Mouse (Mus musculus) CH12F3 (cell line): ENCODE measurements around the gene Tsc2.

ENCODE experiments used
- in situ Hi-C: fragments of 300-500 bp; cut with MboI; formaldehyde crosslinking; loops from 2 replicates; pipeline ENCODE4 v1.14.3; 2020; ENCODE audit warnings: low sequenced_read_pairs

The Tsc2 gene

DNA sequence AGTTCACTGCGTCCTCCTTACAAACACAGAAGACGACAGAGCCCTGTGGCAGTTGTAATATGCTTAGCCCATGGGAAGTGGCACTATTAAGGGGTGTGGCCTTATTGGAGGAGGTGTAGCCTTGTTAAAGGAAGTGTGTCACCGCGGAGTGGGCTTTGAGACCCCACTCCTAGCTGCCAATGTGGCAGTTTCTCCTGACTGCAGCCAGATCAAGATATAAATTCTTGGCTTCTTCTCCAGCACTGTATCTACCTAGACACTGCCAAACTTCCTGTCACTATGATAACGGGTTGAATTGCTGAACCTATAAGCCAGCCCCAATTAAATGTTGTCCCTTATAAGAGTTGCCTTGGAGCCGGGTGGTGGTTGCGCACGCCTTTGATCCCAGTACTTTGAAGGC is 7.0 kb downstream of the Tsc2 start:
- in situ Hi-C loops = no loop called here

DNA sequence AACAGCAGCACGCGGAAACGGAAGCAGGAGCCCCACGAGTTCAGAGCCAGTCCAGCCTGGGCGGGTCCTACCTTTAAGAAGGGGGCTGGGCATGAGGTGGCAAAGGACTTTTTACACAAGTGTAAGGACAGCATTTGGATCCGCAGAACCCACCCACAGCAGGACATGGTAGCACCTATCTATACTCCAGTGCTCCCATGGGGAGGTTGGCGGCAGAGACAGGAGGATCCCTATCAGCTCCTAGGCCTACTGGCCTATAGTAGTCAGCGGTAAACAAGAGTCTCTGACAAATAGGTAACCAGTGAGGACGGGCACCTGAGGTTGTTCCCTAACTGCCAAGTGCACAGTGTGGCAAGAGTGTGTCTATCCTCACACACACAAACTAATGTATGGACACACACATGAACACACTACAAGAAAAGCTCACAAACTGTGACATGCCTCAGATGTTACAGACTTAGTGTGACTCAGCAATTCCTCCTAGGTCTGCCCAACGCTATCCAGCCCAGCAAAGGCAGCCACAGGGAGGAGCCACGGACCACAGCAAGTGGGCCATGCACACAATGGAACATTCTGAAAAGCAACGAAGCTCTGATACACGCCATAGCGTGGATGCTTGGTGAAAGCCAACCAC is 14.8 kb downstream of the Tsc2 start:
- in situ Hi-C loops = no loop called here

DNA sequence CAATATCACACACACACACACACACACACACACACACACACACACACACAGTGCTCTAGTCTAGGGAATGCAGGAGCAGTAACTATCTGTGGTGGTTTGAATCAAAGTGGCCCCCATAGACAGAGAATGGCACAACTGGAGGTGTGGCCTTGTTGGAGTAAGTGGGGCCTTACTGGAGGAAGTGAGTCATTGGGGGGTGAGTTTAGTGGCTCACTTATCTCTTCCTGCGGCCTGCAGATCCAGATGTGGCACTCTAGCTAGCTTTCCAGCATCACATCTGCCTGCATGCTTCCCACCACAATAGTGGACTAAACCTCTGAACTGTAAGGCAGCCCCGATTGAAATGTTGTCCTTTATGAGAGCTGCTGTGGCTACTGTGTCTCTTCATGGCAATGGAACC is 21.7 kb downstream of the Tsc2 start:
- in situ Hi-C loops = no loop called here

DNA sequence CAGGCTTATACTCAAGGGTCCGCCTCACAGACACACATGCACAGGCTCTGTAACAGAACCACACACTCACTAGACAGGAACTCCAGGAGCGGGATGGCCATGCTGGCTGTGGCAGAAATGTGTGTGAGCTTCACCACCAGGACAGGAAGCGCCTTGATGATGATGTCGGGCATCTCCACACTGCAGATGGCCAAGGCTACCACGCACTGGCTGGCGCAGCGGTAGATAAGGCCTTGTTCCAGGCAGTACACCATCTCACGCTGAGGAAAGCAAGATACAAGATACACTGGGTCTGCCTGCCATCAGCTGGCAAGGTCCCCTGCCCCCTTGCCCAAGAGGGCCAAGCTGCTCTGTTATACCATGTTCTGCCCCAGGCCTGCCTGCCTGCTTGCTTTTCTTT is 23.6 kb downstream of the Tsc2 start:
- in situ Hi-C loops = no loop called here

DNA sequence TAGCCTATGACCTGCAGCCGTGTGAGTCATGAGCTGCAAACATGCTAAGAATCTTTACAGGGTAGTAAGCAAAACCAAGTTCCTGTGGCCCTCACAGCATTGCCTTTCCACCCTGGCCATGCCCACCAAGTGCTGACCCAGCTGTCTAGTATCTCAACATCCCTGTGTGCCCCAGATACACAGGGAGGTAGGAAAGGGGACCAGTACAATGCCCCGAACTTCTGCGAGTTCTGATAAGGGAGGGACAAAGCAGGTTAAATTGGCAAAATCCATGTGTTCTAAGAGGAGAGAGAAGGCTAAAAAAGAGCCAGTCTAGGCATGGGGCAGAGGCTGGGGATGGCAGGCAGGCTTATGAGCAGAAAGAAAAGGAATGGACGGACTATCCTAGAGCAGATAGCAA is 24.1 kb downstream of the Tsc2 start:
- in situ Hi-C loops = no loop called here

DNA sequence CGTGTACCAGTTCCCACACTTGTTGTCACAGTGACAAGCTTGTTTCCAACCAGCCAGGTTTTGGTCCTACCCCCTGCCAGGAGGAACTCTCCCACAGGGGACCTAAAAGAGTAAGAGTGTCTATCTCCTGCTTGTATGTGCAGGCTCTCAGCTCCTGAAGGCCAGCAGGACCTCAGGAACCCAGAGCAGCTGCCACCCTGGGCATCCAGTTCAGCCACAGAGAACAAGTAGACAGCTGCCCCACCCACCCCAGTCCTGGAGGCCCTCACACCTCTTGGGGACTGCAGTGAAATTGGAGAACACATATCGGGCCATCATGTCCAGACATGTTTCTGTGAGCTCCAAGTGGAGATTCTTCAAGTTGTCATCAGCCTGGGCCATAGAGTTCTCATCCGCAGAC is 27.9 kb downstream of the Tsc2 start:
- in situ Hi-C loops = no loop called here

DNA sequence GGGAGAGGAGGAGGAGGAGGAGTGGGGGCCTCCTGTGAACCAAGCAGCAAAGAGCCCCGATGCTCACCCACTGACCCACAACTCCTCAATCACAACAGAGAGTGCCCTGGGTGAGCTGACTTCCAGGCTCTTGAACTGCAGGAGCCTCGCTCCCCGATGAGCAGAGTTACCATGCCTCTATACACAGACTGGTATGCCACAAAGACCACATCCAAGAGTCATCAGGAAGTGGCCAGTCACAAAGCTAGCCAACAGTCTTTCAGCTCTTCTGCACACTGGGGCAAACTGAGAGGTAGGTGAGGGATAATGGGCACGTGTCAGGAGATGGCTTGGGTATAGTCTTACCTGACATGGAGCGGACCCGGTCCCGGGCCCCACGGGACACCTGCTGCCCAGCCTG is 28.5 kb downstream of the Tsc2 start:
- in situ Hi-C loops = no loop called here

DNA sequence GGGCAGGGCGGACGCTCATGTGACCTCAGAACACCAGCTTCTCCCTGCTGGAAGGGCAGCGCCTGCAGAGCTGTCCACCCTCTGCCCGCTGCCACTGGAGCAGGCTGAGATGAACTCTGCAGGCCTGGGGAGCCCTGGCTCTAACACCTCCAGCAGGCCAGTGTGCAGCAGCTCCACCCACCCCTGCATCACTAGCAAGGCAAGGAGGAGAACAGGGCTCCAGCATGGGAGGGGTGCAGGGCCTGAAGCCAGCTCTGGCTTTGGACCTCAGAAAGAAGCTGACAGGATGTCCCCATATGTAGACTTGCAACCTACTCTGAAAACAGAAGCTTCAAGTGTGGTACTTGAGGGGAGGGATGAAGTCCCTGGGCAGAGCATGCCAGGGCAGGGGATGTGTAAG is 31.9 kb downstream of the Tsc2 start:
- in situ Hi-C loops = no loop called here

DNA sequence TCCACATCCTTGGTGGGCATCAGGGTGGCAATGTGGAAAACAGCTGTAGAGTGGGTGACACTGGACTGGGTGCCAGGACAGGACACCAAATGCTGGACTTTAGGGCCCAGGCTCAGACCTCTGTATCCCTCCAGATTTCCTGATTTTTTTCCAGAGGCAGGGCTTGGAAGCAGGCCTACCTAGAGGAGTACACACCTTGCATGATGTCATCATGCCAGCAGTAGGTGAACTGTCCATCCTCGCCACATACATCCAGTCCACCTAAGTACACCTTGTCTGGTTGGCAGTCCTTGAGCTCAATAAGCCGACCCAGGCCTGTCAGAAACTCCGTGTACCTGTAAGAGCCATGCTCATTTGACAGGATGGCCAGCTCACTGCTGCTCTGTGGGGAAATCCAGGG is 34.4 kb downstream of the Tsc2 start:
- in situ Hi-C loops = no loop called here

DNA sequence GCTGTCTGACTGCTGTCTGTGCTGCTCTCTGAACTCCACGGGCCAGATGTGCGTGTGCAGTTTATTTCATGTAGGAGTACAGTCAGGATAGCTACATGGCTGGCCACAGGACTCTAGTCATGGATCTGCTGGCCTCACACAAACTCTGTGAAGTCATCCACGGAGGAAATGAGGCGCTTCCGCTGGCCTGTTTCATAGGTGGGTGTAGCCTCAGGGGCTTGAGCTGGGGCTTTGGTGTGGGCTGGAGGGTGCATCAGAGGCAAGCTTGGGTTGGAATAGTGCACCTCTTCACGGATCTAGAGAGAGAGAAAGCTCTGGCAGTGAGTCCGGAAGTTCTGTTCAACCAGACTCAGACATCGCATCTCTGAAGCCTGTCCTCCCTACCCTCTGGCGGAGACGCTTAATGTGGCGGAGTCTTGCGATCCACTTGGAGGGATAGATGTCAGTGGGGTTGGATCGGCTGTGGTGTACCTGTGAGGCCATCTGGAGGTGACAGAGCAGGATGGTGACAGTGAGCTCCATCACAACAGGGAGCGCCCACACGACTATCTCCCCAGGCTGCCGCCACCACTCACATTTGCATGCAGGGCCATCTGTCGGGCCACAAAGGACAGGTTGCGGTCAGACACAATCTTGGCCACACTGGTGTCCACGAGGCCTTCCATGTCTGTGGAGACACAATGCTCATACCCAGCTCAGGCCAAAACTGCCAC is 35.8 kb downstream of the Tsc2 start:
- in situ Hi-C loops = no loop called here

DNA sequence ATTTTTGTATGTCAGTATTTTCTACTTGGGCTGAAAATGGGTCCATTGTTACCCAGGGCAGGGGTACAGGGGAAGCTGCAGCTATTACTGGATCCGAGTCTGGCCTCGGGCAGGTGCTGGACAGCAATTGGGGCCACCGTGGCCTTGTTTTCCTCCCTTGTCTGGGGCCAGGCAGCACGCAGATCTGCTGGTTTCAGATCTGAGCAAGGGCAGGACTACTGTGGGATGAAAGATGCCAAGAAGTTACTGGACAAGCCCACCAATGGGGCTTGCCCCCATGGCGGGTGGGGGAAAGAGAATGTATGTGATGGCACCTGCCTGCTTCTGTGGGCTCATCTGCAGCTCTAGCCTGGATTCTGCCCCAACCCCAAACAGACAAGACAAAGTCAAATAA is 36.4 kb downstream of the Tsc2 start:
- in situ Hi-C loops = no loop called here

DNA sequence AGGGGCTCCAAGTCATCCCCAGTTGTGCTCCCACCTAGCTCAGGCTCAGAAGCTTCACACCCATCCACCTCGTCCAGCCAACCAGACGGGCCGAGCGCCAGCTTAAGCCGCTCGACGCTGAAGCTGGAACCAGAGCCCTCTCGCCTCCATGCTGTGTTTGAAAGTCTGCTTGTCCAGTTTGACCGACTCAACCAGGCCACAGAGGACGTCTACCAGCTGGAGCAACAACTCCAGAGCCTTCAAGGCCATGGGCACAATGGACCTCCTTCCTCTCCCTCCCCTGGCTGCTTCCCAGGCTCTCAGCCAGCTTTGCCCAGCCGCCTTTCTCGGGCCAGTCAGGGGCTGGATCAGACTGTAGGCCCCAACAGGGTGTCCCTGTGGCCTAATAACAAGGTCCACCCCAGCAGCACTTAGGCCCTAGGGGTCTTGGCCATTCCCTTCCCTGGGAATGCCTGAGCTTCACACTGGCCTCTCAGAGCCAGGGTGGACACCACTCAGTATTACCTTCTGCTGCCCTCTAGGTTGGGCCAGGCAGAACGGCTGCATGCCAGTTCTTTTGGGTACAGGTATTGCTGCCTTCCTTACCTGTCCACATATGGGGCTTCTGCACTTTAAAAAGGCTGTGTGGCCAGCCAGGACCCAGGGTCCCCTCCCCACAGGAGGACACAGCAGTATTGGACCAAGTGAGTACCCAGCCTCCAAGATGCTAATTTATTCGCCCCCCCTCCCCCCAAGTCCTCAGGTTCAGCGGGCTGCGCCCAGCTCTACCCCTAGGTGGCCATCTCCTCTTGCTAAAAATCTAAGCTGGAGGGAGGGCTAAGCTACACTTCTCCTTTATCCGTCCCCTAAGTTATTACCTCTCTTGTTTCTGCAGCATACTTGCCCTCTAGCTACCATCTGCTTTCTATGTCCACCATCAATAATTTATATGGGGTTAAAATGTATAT is 37.0 kb downstream of the Tsc2 start:
- in situ Hi-C loops = no loop called here

DNA sequence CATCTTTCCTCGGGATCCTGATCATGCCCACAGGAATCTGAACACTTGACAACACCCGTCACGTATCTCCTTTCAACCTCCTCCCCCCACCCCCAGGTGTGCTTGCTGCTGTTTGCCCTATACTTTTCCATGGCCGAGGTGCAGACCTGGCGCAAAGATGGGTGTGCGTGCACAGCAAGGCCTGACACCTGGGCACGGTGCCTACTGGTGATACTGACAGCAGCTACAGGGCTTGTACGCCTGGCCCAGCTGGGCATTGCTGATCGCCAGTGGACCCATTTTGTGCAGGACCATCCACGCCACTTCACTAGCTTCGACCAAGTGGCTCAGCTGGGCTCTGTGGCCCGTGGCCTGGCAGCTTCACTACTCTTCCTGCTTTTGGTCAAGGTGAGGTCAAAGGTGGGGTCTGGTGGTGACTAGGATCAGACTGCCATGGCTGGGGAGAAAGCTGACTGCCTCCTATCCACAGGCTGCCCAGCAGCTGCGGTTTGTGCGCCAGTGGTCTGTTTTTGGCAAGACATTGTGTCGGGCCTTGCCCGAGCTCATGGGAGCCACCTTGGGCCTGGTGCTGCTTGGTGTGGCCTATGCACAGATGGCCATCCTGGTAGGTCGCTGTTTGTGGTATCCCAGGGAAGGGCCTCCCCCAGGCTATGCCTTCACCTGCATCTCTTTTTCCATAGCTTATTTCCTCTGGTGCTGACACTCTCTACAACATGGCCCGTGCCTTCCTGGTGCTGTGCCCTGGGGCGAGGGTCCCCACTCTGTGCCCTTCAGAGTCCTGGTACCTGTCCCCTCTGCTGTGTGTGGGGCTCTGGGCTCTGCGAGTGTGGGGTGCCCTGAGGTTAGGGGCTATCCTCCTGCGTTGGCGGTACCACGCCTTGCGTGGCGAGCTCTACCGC is 38.2 kb downstream of the Tsc2 start:
- in situ Hi-C loops = no loop called here

DNA sequence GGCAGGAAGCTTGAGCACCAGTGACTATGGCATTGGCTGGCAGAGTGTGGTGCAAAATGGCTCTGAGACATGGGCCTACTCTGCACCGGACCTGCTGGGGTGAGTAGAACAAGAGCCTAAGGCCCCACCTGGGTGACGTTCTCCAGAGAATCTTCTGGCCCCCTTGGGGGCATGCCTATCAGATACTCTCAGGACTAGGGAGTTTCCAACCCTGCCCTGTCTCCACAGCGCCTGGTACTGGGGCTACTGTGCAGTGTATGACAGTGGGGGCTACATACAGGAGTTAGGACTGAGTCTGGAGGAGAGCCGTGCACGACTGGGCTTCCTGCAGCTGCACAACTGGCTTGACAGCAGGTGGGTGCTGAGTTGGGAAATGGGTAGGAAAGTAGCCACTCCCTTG is 39.2 kb downstream of the Tsc2 start:
- in situ Hi-C loops = no loop called here

DNA sequence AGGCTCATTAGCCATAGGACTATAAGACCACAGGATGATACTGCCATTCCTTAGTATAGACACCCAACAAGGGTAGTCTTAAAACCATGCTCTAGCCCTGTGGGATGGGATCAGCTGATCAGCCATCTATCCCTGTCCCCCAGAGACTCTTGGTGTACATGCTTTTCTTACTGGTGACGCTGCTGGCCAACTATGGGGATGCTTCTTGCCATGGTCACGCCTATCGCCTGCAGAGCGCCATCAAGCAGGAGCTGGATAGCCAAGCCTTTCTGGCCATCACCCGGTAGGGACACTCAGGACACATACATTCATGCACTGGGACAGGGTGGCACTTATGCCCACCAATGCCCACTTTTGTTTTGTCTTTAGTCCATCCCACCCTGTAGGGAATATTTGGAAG is 40.7 kb downstream of the Tsc2 start:
- in situ Hi-C loops = no loop called here

DNA sequence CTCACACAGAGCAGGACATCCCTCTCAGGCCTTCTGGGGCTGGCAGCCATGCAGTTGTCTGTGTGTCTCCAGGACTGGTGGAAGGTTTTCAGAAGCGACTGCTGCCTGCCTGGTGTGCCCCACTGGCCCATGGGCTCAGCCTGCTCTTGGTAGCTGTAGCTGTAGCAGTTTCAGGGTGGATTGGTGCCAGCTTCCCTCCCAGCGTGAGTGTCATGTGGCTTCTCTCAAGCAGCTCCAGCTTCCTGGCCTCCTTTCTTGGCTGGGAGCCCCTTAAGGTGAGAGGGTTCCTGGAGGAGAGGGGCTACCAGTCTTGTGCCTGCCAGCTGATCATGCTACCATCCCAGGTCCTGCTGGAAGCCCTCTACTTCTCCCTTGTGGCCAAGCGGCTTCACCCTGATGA is 41.5 kb downstream of the Tsc2 start:
- in situ Hi-C loops = no loop called here

DNA sequence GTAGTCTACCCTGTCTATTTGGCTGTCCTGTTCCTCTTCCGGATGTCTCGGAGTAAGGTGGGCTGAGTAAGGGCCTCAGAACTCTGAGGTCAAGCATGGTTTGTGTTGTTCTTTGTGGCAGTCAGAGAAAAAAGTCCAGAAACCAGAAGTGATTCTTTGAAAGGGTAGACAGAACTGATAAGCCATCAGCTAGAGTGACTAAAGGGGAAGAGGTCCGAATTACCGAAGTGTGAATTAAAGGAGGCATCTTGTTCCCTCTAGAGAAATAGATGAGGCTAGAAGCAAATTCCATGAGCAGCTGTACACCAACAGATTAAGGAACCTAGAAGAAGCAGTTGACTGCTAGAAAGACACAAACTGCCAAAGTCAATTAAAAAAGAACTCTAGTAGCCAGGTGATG is 45.9 kb downstream of the Tsc2 start:
- in situ Hi-C loops = no loop called here

DNA sequence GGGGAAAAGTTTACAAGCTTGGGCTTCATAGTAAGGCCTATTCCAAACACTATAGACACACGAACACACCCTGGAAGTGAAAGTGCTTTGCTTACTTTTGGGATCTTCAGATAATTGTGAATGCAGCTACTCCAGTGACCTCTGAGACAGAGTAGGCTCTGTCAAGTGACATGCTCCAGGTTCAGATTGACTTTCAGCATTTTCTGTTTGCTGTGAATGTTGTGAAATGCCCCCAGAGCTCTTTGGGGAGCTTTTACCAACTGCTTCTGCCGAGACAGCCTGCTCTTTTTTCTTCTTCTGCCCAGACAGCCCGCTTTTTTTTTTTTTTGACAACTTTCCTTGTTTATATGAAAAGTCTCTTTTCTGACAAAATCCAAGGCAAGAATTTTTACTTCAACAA is 47.9 kb downstream of the Tsc2 start:
- in situ Hi-C loops = no loop called here

DNA sequence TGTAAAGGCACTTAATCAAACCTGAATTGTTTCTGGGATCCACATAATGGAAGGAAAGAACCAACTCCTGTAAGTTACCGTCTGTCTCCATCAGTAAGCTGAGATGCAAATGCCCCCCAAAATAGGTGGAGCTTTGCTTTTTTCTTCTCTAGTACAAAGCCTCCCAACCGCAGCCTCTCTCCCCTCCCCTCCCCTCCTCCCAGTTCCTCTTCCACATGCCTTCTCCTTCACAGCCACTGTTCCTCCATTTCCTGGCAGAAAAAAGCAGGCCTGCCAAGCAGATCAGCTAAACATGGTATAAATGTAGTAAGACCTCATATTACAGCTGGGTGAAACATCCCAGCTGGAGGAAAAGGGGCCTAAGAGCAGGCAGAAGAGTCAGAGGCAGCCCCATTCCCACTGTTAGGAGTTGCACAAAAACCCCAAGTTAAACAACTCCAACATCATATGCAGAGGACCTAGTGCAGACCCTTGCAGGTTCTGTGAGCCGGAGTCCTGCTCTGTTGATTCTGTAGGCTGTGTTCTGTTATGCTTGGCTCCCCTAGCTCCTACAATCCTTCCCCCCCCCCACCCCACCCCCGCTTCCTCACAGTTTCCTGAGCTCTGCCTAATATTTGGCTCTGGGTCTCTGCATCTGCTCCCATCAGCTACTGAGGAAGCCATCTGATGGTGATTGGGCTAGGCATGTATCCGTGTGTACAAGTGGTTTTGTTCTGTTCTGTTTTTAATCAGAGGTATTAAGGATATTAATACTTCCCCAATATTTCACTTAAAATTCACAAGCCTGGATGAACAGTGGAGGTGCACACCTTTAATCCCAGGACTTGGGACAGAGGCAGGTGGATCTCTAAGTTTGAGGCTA is 48.6 kb downstream of the Tsc2 start:
- in situ Hi-C loops = no loop called here

DNA sequence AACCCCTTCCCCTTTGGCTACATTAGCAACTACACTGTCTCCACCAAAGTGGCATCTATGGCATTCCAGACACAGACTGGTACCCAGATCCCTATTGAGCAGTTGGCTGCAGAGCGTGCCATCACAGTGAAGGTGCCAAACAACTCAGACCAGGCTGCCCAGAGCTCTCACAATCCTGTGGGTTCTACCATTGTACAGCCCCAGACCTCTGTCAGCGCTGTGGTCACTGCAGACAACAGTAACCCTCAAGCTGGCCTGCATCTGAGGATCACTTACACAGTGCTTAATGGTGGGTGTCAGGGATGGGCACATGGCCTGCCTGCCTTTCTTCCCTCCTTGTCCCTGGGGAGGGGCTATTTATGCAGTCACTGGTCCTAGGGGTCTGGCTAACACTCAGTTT is 52.1 kb downstream of the Tsc2 start:
- in situ Hi-C loops = no loop called here
